Mouse (Mus musculus) lung, postnatal 0 days (tissue): ENCODE measurements around the gene Bag3. TPM values are rescaled to one million over a fixed set of nuclear protein-coding genes. Genes with fewer than 3 reads are reported as not detected.
A peak's percentile ranks its signal among the peaks of the same experiment; 100 is the strongest.

Experiments used
- ATAC-seq: fragments of 200-750 bp; cut with Nextera tagmentation; 2 replicates; pipeline ENCODE4 v1.8.0; 2017; ENCODE audit warnings: moderate library complexity
- DNase-seq: peaks from one replicate; pipeline ENCODE4 v3.0.0-alpha.2; 2016; ENCODE audit warnings: low spot score
- H3K27ac ChIP-seq: fragments of 300-500 bp; sonication (generic); 2 replicates; pipeline ENCODE4 v1.5.1; 2014; ENCODE audit warnings: antibody characterized with exemption, mild to moderate bottlenecking, low read length, mixed read lengths
- H3K27me3 ChIP-seq: fragments of 300-500 bp; sonication (generic); replicated peaks from 2 replicates; pipeline ENCODE4 v1.6.1; 2014; ENCODE audit warnings: low read length, mixed read lengths; ENCODE audit not compliant: insufficient read depth
- H3K36me3 ChIP-seq: fragments of 300-500 bp; sonication (generic); 2 replicates; pipeline ENCODE4 v1.6.1; 2014; ENCODE audit warnings: low read length, mixed read lengths; ENCODE audit not compliant: insufficient read depth
- H3K4me1 ChIP-seq: fragments of 300-500 bp; sonication (generic); 2 replicates; pipeline ENCODE4 v1.6.1; 2014; ENCODE audit warnings: antibody characterized with exemption, low read depth, low read length, mixed read lengths; ENCODE audit not compliant: insufficient read depth
- H3K4me2 ChIP-seq: fragments of 300-500 bp; sonication (generic); replicated peaks from 2 replicates; pipeline ENCODE4 v1.6.1; 2014; ENCODE audit warnings: low read depth, mild to moderate bottlenecking, low read length, moderate library complexity, mixed read lengths
- H3K4me3 ChIP-seq: fragments of 300-500 bp; sonication (generic); 2 replicates; pipeline ENCODE4 v1.5.1; 2014; ENCODE audit warnings: low read depth, low read length
- H3K9ac ChIP-seq: fragments of 300-500 bp; sonication (generic); replicated peaks from 2 replicates; pipeline ENCODE4 v1.6.1; 2014; ENCODE audit warnings: low read depth, mild to moderate bottlenecking
- H3K9me3 ChIP-seq: fragments of 300-500 bp; sonication (generic); 2 replicates; pipeline ENCODE4 v1.6.1; 2016; ENCODE audit warnings: low read length, mixed read lengths
- CTCF ChIP-seq: IDR thresholded peaks from 2 replicates; pipeline ENCODE4 v1.5.1; 2016; ENCODE audit warnings: antibody characterized with exemption, mild to moderate bottlenecking
- EP300 ChIP-seq: IDR thresholded peaks from 2 replicates; pipeline ENCODE4 v1.6.1; 2016; ENCODE audit warnings: antibody characterized with exemption, mild to moderate bottlenecking, control low read depth
- WGBS: fragments of 180-500 bp; shearing (Covaris S2); extraction: QIAGEN DNeasy Blood & Tissue Kit; methylation state at CpG from one replicate; pipeline ENCODE4 v1.1.7; 2014; 5-methylcytosine and 5-hydroxymethylcytosine counted together
- polyA plus RNA-seq: library from polyadenylated mRNA; unstranded; fragments of >200 nt; fragmentation: Nextera tagmentation; extraction: Ambion mirVana; gene quantifications from 2 replicates; pipeline ENCODE4 v1.2.1, GENCODE M21; 2015

Gene Bag3
- polyA plus RNA-seq, 1 experiment from 2014 or later: 23.7 TPM

- WGBS: 89% methylated on average over 13 of the region's 13 CpGs
- H3K27me3 ChIP-seq: no peaks in the 10 kb centered on the region
- no peak overlapping the region for H3K4me3 ChIP-seq
- ATAC-seq (no peak), DNase-seq (no peak)
- H3K9ac ChIP-seq: no peak overlapping the region
- H3K9me3 ChIP-seq: no peaks in the 10 kb centered on the region
- peaks cover 15% of the 10 kb centered on the region; the same call in 1 of the 2 replicates for H3K4me1 ChIP-seq
- peak overlapping the region; percentile 76 for H3K27ac ChIP-seq
- TF ChIP-seq EP300 (no peak), CTCF (no peak)
- H3K36me3 ChIP-seq: peaks cover 28% of the 10 kb centered on the region
- H3K4me2 ChIP-seq: no peak overlapping the region
Observed at GRCm38 (mm10) chr7:128540111-128540510, 16.7 kb downstream of the Bag3 start.

GRCm38 (mm10) chr7:128540734-128541133 lies 17.3 kb downstream of the Bag3 start:
- peak; percentile 73 for ATAC-seq
- peak; percentile 40 for DNase-seq
- no peaks in the 10 kb centered on the region for H3K9me3 ChIP-seq
- H3K27me3 ChIP-seq: no peaks in the 10 kb centered on the region
- no peak overlapping the region for H3K4me3 ChIP-seq
- H3K4me1 ChIP-seq: peaks cover 15% of the 10 kb centered on the region; the same call in 1 of the 2 replicates
- no peak overlapping the region for H3K4me2 ChIP-seq
- TF ChIP-seq EP300: no peak; the same call in 1 of the 2 replicates
- TF ChIP-seq CTCF: no peak; the same call in 1 of the 2 replicates
- peak overlapping the region; percentile 76 for H3K27ac ChIP-seq
- H3K36me3 ChIP-seq: peaks cover 34% of the 10 kb centered on the region
- no peak overlapping the region for H3K9ac ChIP-seq
- WGBS: 80% methylated on average over 16 of the region's 16 CpGs

- Histone ChIP-seq H3K9me3 (no peaks in the 10 kb centered on the region), H3K36me3 (peaks cover 38% of the 10 kb centered on the region), H3K4me1 (peaks cover 13% of the 10 kb centered on the region; the same call in 1 of the 2 replicates), H3K27ac (peak overlapping the region; percentile 76), H3K4me2 (no peak overlapping the region), H3K27me3 (no peaks in the 10 kb centered on the region), H3K4me3 (no peak overlapping the region), H3K9ac (no peak overlapping the region)
- DNase-seq: peak; percentile 59
- ATAC-seq: peak; percentile 83
- TF ChIP-seq EP300 (peak; percentile 84), CTCF (no peak)
- WGBS: 62% methylated on average over 9 of the region's 9 CpGs
Observed at GRCm38 (mm10) chr7:128541186-128541585, 17.8 kb downstream of the Bag3 start.

GRCm38 (mm10) chr7:128541771-128542170 lies 18.4 kb downstream of the Bag3 start:
- WGBS: 82% methylated on average over 17 of the region's 17 CpGs
- Histone ChIP-seq H3K4me2 (no peak overlapping the region), H3K9me3 (no peaks in the 10 kb centered on the region), H3K27me3 (no peaks in the 10 kb centered on the region), H3K4me1 (peaks cover 11% of the 10 kb centered on the region; the same call in 1 of the 2 replicates), H3K36me3 (peaks cover 44% of the 10 kb centered on the region), H3K27ac (peak overlapping the region; percentile 76), H3K9ac (no peak overlapping the region), H3K4me3 (no peak overlapping the region)
- no peak for TF ChIP-seq CTCF
- ATAC-seq: no peak
- no peak for DNase-seq

- no peak overlapping the region for H3K27ac ChIP-seq
- no peak overlapping the region for H3K4me2 ChIP-seq
- peaks cover 44% of the 10 kb centered on the region for H3K36me3 ChIP-seq
- no peaks in the 10 kb centered on the region for H3K27me3 ChIP-seq
- H3K4me1 ChIP-seq: peaks cover 11% of the 10 kb centered on the region; the same call in 1 of the 2 replicates
- no peak for TF ChIP-seq EP300
- no peak for TF ChIP-seq CTCF
- H3K9me3 ChIP-seq: no peaks in the 10 kb centered on the region
- 59% methylated on average over 4 of the region's 4 CpGs for WGBS
- no peak overlapping the region for H3K4me3 ChIP-seq
- DNase-seq (no peak), ATAC-seq (no peak)
- no peak overlapping the region for H3K9ac ChIP-seq
Observed at GRCm38 (mm10) chr7:128542488-128542887, 19.1 kb downstream of the Bag3 start.

GRCm38 (mm10) chr7:128543148-128543855 lies 19.9 kb downstream of the Bag3 start:
- Histone ChIP-seq H3K4me1 (peaks cover 9% of the 10 kb centered on the region; the same call in 1 of the 2 replicates), H3K4me3 (no peak overlapping the region), H3K9me3 (no peaks in the 10 kb centered on the region), H3K27ac (no peak overlapping the region), H3K4me2 (no peak overlapping the region), H3K9ac (no peak overlapping the region), H3K27me3 (no peaks in the 10 kb centered on the region), H3K36me3 (peaks cover 44% of the 10 kb centered on the region)
- ATAC-seq (no peak), DNase-seq (no peak)
- TF ChIP-seq EP300 (no peak), CTCF (no peak)
- WGBS: 61% methylated on average over 14 of the region's 14 CpGs
